Comparison of ENCODE assay signal across 27 mouse cellular contexts in the genomic region with DNA sequence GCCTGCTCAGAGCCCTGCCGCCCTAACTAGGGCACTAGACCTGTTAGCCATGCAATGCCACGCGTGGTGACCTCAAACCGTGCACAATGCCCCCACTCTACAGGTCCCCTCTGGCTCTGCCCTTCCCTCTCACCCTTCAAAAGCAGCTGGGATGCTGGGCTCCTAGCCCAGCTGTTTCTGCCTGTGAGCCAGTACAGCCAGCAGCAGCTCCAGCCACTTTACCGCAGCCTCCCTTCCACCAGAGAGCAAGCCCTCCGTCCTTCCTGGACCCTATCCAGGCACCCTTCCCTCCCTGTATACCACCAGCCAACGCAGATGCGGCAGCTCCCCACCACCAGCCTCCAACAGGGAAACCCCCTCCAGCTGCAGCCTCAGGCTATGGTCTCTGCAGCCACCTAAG. TPM values are rescaled to one million over a fixed set of nuclear protein-coding genes. Genes with fewer than 3 reads are reported as not detected.
A peak's percentile ranks its signal among the peaks of the same experiment; 100 is the strongest.
DNase-seq lines count a peak whose midpoint lies in the region; ATAC-seq and TF ChIP-seq lines count a peak whose summit lies in the region.
"Had no signal": no experiment of that assay in that cellular context is flagged by ENCODE, and none has a peak within 500 bp of the region (broad histone marks: within the 10 kb centered on the region; RNA-seq: fewer than 3 reads in every experiment).

No protein-coding gene starts in this region.

- dilution Hi-C loops in CH12.LX (cut with MboI; ENCODE audit: extremely low pct_ligation_motif_present, extremely low pct_unique_long_range_greater_than_20kb, low sequenced_read_pairs) = no loop called here

- no peaks in the 10 kb centered on the region for H3K9me3 ChIP-seq in limb, embryonic 11.5 days (ENCODE audit: control insufficient read depth, low read length)
- no peaks in the 10 kb centered on the region for H3K9me3 ChIP-seq in limb, embryonic 10.5 days (replicated peaks)
- H3K9me3 ChIP-seq in CH12.LX (replicated peaks; ENCODE audit: low read length) = no peaks in the 10 kb centered on the region
- H3K9me3 ChIP-seq: heart, embryonic 13.5 days; hindbrain, embryonic 15.5 days; limb, embryonic 15.5 days; stomach, embryonic 15.5 days had no signal

- no peaks in the 10 kb centered on the region for H3K36me3 ChIP-seq in limb, embryonic 11.5 days (ENCODE audit: control insufficient read depth, insufficient read depth, low read length)
- H3K36me3 ChIP-seq in limb, embryonic 10.5 days = no peaks in the 10 kb centered on the region
- H3K36me3 ChIP-seq in CH12.LX (replicated peaks in 1 of 2; ENCODE audit: control insufficient read depth in 1 of 2, insufficient read depth in 1 of 2, low read length in 1 of 2) = no peaks in the 10 kb centered on the region
- H3K36me3 ChIP-seq: heart, embryonic 13.5 days; hindbrain, embryonic 15.5 days; limb, embryonic 15.5 days; stomach, embryonic 15.5 days had no signal

- no peak overlapping the region for H3K4me3 ChIP-seq in limb, embryonic 11.5 days (ENCODE audit: low read depth, low read length)
- H3K4me3 ChIP-seq in limb, embryonic 10.5 days = no peak overlapping the region
- no peak overlapping the region for H3K4me3 ChIP-seq in CH12.LX (replicated peaks in 1 of 3; ENCODE audit: low read depth in 2 of 3, low read length in 2 of 3, poor library complexity in 1 of 3)
- H3K4me3 ChIP-seq: heart, adult 2 months; heart, embryonic 13.5 days; hindbrain, embryonic 15.5 days; limb, embryonic 15.5 days; stomach, embryonic 15.5 days had no signal

- TF ChIP-seq CTCF in CH12.LX (conservative IDR thresholded peaks at IDR 0.05 in 1 of 2, IDR thresholded peaks at IDR 0.05 in 1 of 2; ENCODE audit: low read depth in 2 of 2, low read length in 2 of 2) = peak in 1 of 2 experiments; percentile 34; a peak in 2 of 4 replicates

- 59% methylated on average over 8 of the region's 8 CpGs for WGBS in limb, embryonic 11.5 days
- WGBS in limb, embryonic 10.5 days = 66% methylated on average over 8 of the region's 8 CpGs

- H3K27me3 ChIP-seq in limb, embryonic 11.5 days (ENCODE audit: control insufficient read depth, insufficient read depth, low read length) = no peaks in the 10 kb centered on the region
- peaks cover 4% of the 10 kb centered on the region; the same call in 1 of the 2 replicates for H3K27me3 ChIP-seq in limb, embryonic 10.5 days (ENCODE audit: low read depth, poor library complexity, severe bottlenecking)
- peaks cover 85% of the 10 kb centered on the region for H3K27me3 ChIP-seq in CH12.LX (replicated peaks)
- H3K27me3 ChIP-seq: hindbrain, embryonic 15.5 days had no signal

- peak; percentile 41 for TF ChIP-seq RAD21 in CH12.LX (IDR thresholded peaks at IDR 0.05; ENCODE audit: low read depth, low read length)

- no peaks in the 10 kb centered on the region for H3K4me1 ChIP-seq in limb, embryonic 11.5 days (ENCODE audit: control insufficient read depth, insufficient read depth, low read length)
- peaks cover 13% of the 10 kb centered on the region for H3K4me1 ChIP-seq in limb, embryonic 10.5 days
- peaks cover 22 to 32% of the 10 kb centered on the region in 2 experiments for H3K4me1 ChIP-seq in CH12.LX (ENCODE audit: control insufficient read depth in 1 of 2, insufficient read depth in 2 of 2)
- H3K4me1 ChIP-seq: heart, embryonic 13.5 days; stomach, embryonic 15.5 days had no signal

- DNase-seq in gastrocnemius, postnatal 10 days = peak; percentile 30
- DNase-seq in gastrocnemius, adult 18-20 months (ENCODE audit: low spot score) = no peak
- DNase-seq in limb, embryonic 11.5 days (ENCODE audit: low spot score) = no peak
- no peak for DNase-seq in limb, embryonic 10.5 days (ENCODE audit: low spot score)
- peak; percentile 6 for DNase-seq in CH12.LX (ENCODE audit: extremely low read depth)
- DNase-seq in brain, adult 2 months (ENCODE audit: low read depth, low spot score) = peak; percentile 53
- no peak for DNase-seq in ovary, postnatal 10 days (ENCODE audit: low spot score)
- DNase-seq: adrenal gland, adult 8-10 months; B cell, adult 2 months; cerebellum, adult 18-20 months; cerebellum, postnatal 14 days; heart, adult 2 months; heart, postnatal 14 days; kidney, adult 9 months; kidney, postnatal 25 days; lung, embryonic 14.5 days; lung, postnatal 36 days; thymus, postnatal 25 days had no signal

- no peak overlapping the region for H3K4me2 ChIP-seq in limb, embryonic 11.5 days (ENCODE audit: low read depth, severe bottlenecking)
- no peak overlapping the region for H3K4me2 ChIP-seq in CH12.LX (ENCODE audit: insufficient read depth, low read depth, poor library complexity, severe bottlenecking)
- H3K4me2 ChIP-seq: heart, embryonic 13.5 days; hindbrain, embryonic 15.5 days; limb, embryonic 15.5 days; lung, embryonic 14.5 days; stomach, embryonic 15.5 days had no signal

- no peak overlapping the region for H3K27ac ChIP-seq in limb, embryonic 11.5 days (replicated peaks; ENCODE audit: low read depth, low read length)
- no peak overlapping the region for H3K27ac ChIP-seq in limb, embryonic 10.5 days
- no peak overlapping the region for H3K27ac ChIP-seq in CH12.LX (ENCODE audit: insufficient read depth, low read depth)
- H3K27ac ChIP-seq: heart, adult 2 months; heart, embryonic 13.5 days; hindbrain, embryonic 15.5 days; limb, embryonic 15.5 days; liver, embryonic 14.5 days; stomach, embryonic 15.5 days had no signal

- no peak for TF ChIP-seq EP300 in CH12.LX (IDR thresholded peaks at IDR 0.05; ENCODE audit: low read length)

- in situ Hi-C loops in CH12.LX (cut with MboI; ENCODE audit: low pct_ligation_motif_present, low pct_unique_long_range_greater_than_20kb, low sequenced_read_pairs) = no loop called here

- peak overlapping the region; percentile 17; the same call in 1 of the 2 replicates for H3K9ac ChIP-seq in limb, embryonic 11.5 days (ENCODE audit: low read length)
- H3K9ac ChIP-seq in CH12.LX (ENCODE audit: insufficient read depth, low read depth) = no peak overlapping the region
- H3K9ac ChIP-seq: heart, embryonic 13.5 days; hindbrain, embryonic 15.5 days; limb, embryonic 15.5 days; liver, embryonic 14.5 days; lung, embryonic 14.5 days; stomach, embryonic 15.5 days had no signal

- no peak for ATAC-seq in limb, embryonic 11.5 days (ENCODE audit: insufficient number of reproducible peaks, low FRiP score, low TSS enrichment, low read depth)
- ATAC-seq: activated CD4-positive, CD25-positive, alpha-beta regulatory T cell, adult 4 months; forebrain, embryonic 14.5 days; intestine, embryonic 16.5 days had no signal

- TF ChIP-seq POLR2A in CH12.LX (IDR thresholded peaks at IDR 0.05; ENCODE audit: low read depth, low read length) = no peak

- H3K79me2 ChIP-seq in CH12.LX (replicated peaks; ENCODE audit: control insufficient read depth, extremely low read depth, insufficient read depth, poor library complexity, severe bottlenecking) = no peaks in the 10 kb centered on the region

TF ChIP-seq in CH12.LX, 34 proteins besides CTCF, POLR2A, EP300 and RAD21:
- no peak for TF ChIP-seq ETS1 (conservative IDR thresholded peaks at IDR 0.05; ENCODE audit: low read depth, low read length)
- peak; percentile 9; the same call in 1 of the 2 replicates for TF ChIP-seq TCF12 (IDR thresholded peaks at IDR 0.05; ENCODE audit: low read depth, low read length)
- no peak for TF ChIP-seq JUN (IDR thresholded peaks at IDR 0.05; ENCODE audit: insufficient read depth, low read depth, low read length)
TF ChIP-seq in CH12.LX: peak in this region for 1.

RNA-seq across cellular contexts. Expression of a gene that starts 26.1 kb away (rescaled TPM):
- total RNA-seq in gastrocnemius, postnatal 10 days (2021) = under 1 TPM; 0.20 to 0.23 TPM
- total RNA-seq in gastrocnemius, adult 18-20 months (2021) = under 1 TPM; 0.02 to 0.05 TPM
- polyA plus RNA-seq in limb, embryonic 11.5 days (2014; fragmentation: Nextera tagmentation; extraction: Ambion mirVana) = not detected in 2 replicates
- not detected in 2 replicates for polyA plus RNA-seq in limb, embryonic 10.5 days (2016; fragmentation: Nextera tagmentation; extraction: Ambion mirVana)
- total RNA-seq in CH12.LX (2012; rRNA removed) (not detected in 2 replicates), CH12.LX (2014; rRNA removed) (not detected in 2 replicates)
- 0.06 TPM in 1 of 2 replicates, not detected in the other for polyA plus RNA-seq in CH12.LX (2012; ENCODE audit: insufficient read length, low read depth)
- total RNA-seq: megakaryocyte-erythroid progenitor cell, adult 5-6 weeks had no signal
- polyA plus RNA-seq: activated CD4-positive, CD25-positive, alpha-beta regulatory T cell, adult 4 months; liver, embryonic 14.5 days had no signal

Comparison
In these comparisons a context has a peak if more than half of its experiments do, and no peak if none do; other contexts are left out.
1. DNase-seq: peak in gastrocnemius, postnatal 10 days (single experiment), CH12.LX (single experiment) and brain, adult 2 months (single experiment); none in gastrocnemius, adult 18-20 months (single experiment), limb, embryonic 11.5 days (single experiment), limb, embryonic 10.5 days (single experiment) and ovary, postnatal 10 days (single experiment).